Mouse (Mus musculus): Measurements from ENCODE around the gene Foxp1. TPM values are rescaled to one million over a fixed set of nuclear protein-coding genes. Genes with fewer than 3 reads are reported as not detected.

The Foxp1 gene
- polyA plus RNA-seq, 1 experiment: 76.1 TPM

DNA sequence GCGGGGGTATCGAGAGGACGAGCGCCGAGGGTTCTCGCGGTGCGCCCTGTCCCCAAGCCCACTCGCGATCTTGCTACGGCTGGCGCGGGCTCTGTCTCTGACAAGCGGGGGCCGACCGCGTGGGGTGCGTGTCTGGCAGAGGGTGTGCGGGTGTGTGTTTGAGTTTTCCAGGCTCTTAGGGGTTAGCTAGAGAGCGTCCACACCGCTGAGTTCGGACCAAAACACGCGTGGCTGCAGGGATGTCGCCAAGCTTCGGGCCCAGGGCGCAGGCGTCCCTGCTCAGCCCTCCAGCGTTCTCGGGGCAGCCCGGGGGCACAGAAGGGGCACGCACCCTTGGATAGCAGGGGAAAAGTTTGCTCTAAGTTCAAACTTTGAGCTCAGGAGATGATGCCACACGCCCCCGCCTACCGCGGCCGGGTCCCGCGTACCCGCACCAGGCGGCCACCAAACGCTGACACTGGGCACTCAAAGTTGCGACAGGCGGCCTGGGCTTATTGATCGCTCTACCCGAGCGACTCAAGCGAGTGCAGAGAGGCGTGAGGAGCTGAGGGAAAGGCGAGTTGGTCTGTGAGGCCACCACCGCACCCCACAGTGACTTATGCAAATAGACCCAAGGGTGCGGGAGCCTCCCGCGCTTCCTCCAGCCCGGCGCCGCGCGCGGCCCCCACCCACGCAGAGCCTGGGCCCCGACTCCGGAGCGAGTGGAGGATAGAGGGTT lies 721 bp downstream of the Foxp1 start:
- H3K36me3 ChIP-seq (replicated peaks; ENCODE audit: low read length): no peaks in the 10 kb centered on the region
- peak overlapping the region; percentile 98 for H3K4me3 ChIP-seq (replicated peaks)
- peaks cover 13% of the 10 kb centered on the region for H3K4me1 ChIP-seq
- peaks cover 2% of the 10 kb centered on the region for H3K27me3 ChIP-seq (replicated peaks)
- TF ChIP-seq GATA1 (IDR thresholded peaks at IDR 0.05; ENCODE audit: borderline replicate concordance, low read length) (no peak), FLI1 (IDR thresholded peaks at IDR 0.05; ENCODE audit: low read length) (no peak)
- H3K9me3 ChIP-seq: 0 out of 2 replicates have a peak, but pooled peaks cover under 1% of the 10 kb centered on the region

DNA sequence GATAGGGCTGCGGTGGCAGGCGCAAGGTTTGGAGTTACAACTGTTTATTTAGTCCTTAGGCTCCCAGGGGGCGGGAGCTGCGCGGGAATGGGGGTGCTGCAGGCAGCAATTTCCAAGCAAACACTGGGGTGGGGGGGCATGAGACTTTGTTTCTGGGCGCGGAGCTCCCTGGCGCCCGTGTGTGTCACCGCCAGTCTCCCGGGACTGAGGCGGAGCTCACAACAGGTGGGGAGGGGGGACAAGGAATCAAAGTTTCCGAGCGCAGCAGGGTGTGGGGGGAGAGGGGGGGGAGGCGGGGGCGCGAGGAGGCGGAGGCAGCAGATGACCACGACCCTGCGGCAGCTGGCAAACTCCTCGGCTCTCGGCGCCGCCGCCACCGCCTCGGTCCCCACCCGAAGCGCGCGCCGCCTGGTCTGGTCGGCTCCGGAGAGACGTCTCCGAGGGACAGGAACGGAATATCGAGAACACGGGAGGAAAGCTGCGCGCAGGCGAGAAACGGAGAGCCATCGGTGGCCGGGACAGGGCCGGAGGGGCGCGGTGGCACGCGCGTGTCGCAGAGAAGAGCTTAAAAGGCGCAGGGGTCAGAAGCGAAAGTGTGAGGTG lies 1.4 kb downstream of the Foxp1 start:
- H3K4me1 ChIP-seq: peaks cover 7% of the 10 kb centered on the region
- H3K36me3 ChIP-seq (replicated peaks; ENCODE audit: low read length): peaks cover 4% of the 10 kb centered on the region
- no peaks in the 10 kb centered on the region for H3K9me3 ChIP-seq
- H3K27me3 ChIP-seq (replicated peaks): peaks cover 2% of the 10 kb centered on the region
- no peak for TF ChIP-seq FLI1 (IDR thresholded peaks at IDR 0.05; ENCODE audit: low read length)
- TF ChIP-seq GATA1 (IDR thresholded peaks at IDR 0.05; ENCODE audit: borderline replicate concordance, low read length): no peak
- peak overlapping the region; percentile 98 for H3K4me3 ChIP-seq (replicated peaks)

GRCm38 (mm10) chr6:99520676-99521037 lies 1.9 kb downstream of the Foxp1 start:
- Histone ChIP-seq H3K9me3 (no peaks in the 10 kb centered on the region), H3K36me3 (replicated peaks; ENCODE audit: low read length) (peaks cover 8% of the 10 kb centered on the region), H3K27me3 (replicated peaks) (peaks cover 2% of the 10 kb centered on the region), H3K4me3 (replicated peaks) (peak overlapping the region; percentile 98), H3K4me1 (peaks cover 6% of the 10 kb centered on the region; the same call in 1 of the 2 replicates)
- no peak for TF ChIP-seq FLI1 (IDR thresholded peaks at IDR 0.05; ENCODE audit: low read length)
- no peak for TF ChIP-seq GATA1 (IDR thresholded peaks at IDR 0.05; ENCODE audit: borderline replicate concordance, low read length)

GRCm38 (mm10) chr6:99519806-99520675 lies 2.5 kb downstream of the Foxp1 start:
- H3K9me3 ChIP-seq: no peaks in the 10 kb centered on the region
- TF ChIP-seq FLI1 (IDR thresholded peaks at IDR 0.05; ENCODE audit: low read length) (no peak), GATA1 (IDR thresholded peaks at IDR 0.05; ENCODE audit: borderline replicate concordance, low read length) (no peak)

DNA sequence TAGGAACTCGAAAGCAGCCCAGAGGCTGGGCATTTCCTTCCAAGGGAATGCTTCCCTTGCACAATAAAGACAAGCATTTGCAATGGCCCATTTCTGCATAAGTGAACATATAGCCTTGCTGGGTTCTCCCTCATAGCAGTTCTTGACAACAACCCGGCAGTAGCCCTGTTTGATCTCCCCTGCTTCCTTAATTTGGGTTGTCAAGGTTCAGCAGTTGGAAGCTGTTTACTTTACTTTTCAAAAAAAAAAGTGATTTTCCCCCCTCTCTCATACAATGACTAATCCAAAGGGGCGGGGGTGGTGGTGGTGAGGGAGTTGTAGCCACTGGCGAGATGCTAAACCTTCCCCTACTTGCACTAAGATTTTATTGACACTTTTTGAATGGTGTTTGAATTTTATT lies 3.5 kb downstream of the Foxp1 start:
- no peak overlapping the region for H3K4me3 ChIP-seq (replicated peaks)
- no peak for TF ChIP-seq FLI1 (IDR thresholded peaks at IDR 0.05; ENCODE audit: low read length)
- TF ChIP-seq GATA1 (IDR thresholded peaks at IDR 0.05; ENCODE audit: borderline replicate concordance, low read length): no peak
- peaks cover 6% of the 10 kb centered on the region; the same call in 1 of the 2 replicates for H3K4me1 ChIP-seq
- peaks cover 16% of the 10 kb centered on the region for H3K36me3 ChIP-seq (replicated peaks; ENCODE audit: low read length)
- no peaks in the 10 kb centered on the region for H3K9me3 ChIP-seq
- H3K27me3 ChIP-seq (replicated peaks): peaks cover 2% of the 10 kb centered on the region

More at GRCm38 (mm10) chr6:99519806-99520675, 2.5 kb downstream of the Foxp1 start:
- H3K4me3 ChIP-seq (replicated peaks): peak overlapping the region; percentile 98
- peaks cover 8% of the 10 kb centered on the region for H3K36me3 ChIP-seq (replicated peaks; ENCODE audit: low read length)
- H3K27me3 ChIP-seq (replicated peaks): peaks cover 2% of the 10 kb centered on the region
- H3K4me1 ChIP-seq: peaks cover 6% of the 10 kb centered on the region; the same call in 1 of the 2 replicates

DNA sequence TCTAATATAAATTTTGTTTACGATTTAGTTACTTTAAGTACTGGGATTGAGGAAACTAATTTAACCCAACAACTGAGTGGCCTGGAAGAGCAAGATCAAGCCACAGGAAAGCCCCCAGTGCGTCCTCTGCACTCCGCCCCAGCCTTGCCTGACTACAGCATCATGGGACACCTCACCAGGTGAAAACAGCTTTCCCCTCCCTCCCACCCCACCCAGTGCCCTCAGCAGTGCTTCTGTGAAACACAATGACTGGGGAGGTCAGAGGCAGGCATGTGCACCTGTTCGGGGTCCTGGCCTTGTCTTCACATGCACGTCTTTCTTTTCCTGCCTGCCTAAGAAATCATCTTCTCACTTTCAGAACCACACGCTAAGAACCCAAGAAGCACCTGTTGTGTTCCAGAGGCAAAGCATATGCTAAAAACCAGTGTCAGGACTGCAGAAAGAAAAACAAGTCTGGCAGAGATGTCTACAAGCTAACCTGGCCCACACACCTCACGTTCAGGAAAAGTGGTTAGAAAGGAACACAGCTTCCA lies 6.8 kb downstream of the Foxp1 start:
- Histone ChIP-seq H3K4me1 (peaks cover 6% of the 10 kb centered on the region; the same call in 1 of the 2 replicates), H3K36me3 (replicated peaks; ENCODE audit: low read length) (peaks cover 28% of the 10 kb centered on the region), H3K27me3 (replicated peaks) (no peaks in the 10 kb centered on the region), H3K4me3 (replicated peaks) (no peak overlapping the region), H3K9me3 (no peaks in the 10 kb centered on the region)
- TF ChIP-seq FLI1 (IDR thresholded peaks at IDR 0.05; ENCODE audit: low read length) (no peak), GATA1 (IDR thresholded peaks at IDR 0.05; ENCODE audit: borderline replicate concordance, low read length) (no peak)

GRCm38 (mm10) chr6:99511862-99512261 lies 10.7 kb downstream of the Foxp1 start:
- Histone ChIP-seq H3K9me3 (no peaks in the 10 kb centered on the region), H3K36me3 (replicated peaks; ENCODE audit: low read length) (peaks cover 56% of the 10 kb centered on the region), H3K4me3 (replicated peaks) (no peak overlapping the region), H3K27me3 (replicated peaks) (no peaks in the 10 kb centered on the region), H3K4me1 (no peaks in the 10 kb centered on the region)
- TF ChIP-seq GATA1 (IDR thresholded peaks at IDR 0.05; ENCODE audit: borderline replicate concordance, low read length): no peak
- no peak for TF ChIP-seq FLI1 (IDR thresholded peaks at IDR 0.05; ENCODE audit: low read length)

DNA sequence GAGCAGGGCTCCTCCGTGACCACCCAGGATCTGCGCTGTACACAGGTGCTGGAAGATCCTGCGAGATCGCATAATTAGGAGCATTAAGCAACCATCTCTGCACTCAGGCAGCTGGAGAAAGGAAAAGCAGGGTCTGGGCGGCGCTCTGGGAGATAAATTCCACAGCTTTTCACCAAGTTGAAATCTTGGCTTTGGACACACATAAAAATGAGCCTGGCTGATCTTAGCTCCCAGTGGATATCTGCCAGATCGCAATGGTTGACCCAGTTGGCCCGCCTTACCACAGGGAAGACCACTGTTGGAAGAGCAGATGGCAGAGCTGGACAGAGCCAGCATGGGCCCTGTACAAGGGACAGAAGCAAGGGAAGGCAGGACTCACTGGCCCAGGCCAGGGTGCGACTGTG lies 13.3 kb downstream of the Foxp1 start:
- Histone ChIP-seq H3K4me3 (replicated peaks) (no peak overlapping the region), H3K27me3 (replicated peaks) (no peaks in the 10 kb centered on the region), H3K4me1 (peaks cover 11% of the 10 kb centered on the region), H3K36me3 (replicated peaks; ENCODE audit: low read length) (peaks cover 66% of the 10 kb centered on the region), H3K9me3 (no peaks in the 10 kb centered on the region)
- TF ChIP-seq GATA1 (IDR thresholded peaks at IDR 0.05; ENCODE audit: borderline replicate concordance, low read length): no peak
- TF ChIP-seq FLI1 (IDR thresholded peaks at IDR 0.05; ENCODE audit: low read length): no peak

DNA sequence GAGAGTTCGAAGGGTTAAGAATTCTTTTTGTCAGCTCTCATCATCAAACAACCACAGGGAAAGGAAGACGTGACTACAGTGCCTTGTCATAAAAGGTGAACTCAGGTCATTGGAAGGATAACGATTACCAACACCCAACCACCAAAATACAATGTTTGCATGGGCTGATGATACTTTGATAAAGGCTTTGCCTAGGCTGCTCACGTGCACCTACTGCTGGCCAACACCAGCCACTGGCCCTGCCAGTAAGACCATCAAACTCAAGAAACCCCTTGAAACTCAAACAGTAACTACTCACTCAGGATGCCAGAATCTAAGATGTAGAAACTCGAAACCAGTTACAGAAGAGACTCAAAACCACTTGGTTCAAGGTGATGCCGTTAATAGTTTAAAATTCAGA lies 15.7 kb downstream of the Foxp1 start:
- peaks cover 71% of the 10 kb centered on the region for H3K36me3 ChIP-seq (replicated peaks; ENCODE audit: low read length)
- TF ChIP-seq GATA1 (IDR thresholded peaks at IDR 0.05; ENCODE audit: borderline replicate concordance, low read length) (no peak), FLI1 (IDR thresholded peaks at IDR 0.05; ENCODE audit: low read length) (no peak)

More for the DNA sequence above, 15.7 kb downstream of the Foxp1 start:
- no peaks in the 10 kb centered on the region for H3K9me3 ChIP-seq
- peaks cover 27% of the 10 kb centered on the region for H3K4me1 ChIP-seq
- H3K4me3 ChIP-seq (replicated peaks): no peak overlapping the region
- H3K27me3 ChIP-seq (replicated peaks): no peaks in the 10 kb centered on the region
